Mouse (Mus musculus) layer of hippocampus, postnatal 10 days (tissue): ENCODE measurements around the gene Trmt44. TPM values are rescaled to one million over a fixed set of nuclear protein-coding genes. Genes with fewer than 3 reads are reported as not detected.
A peak's percentile ranks its signal among the peaks of the same experiment; 100 is the strongest.
"Not testable (repeated sequence)": the region's sequence is repeated elsewhere in the genome, so short reads cannot be mapped to it uniquely, and the experiment has no call there.

Experiments
- DNase-seq, 2 experiments: peaks; one replicate each; pipeline ENCODE4 v3.0.0; 2021; ENCODE audit warnings: low spot score in 2 of 2
- total RNA-seq, 2 experiments: library from RNA; stranded (reverse); gene quantifications; 2 replicates each; pipeline ENCODE4 v1.2.3; 2021

The Trmt44 gene
- total RNA-seq, 2 experiments from 2014 or later = 8.3 to 9.5 TPM

- DNase-seq = no peak
Observed at GRCm38 (mm10) chr5:35592081-35592736, 17.3 kb upstream of the Trmt44 start.

GRCm38 (mm10) chr5:35591497-35591896 is 16.6 kb upstream of the Trmt44 start:
- no peak for DNase-seq

- DNase-seq = not testable (repeated sequence)
Observed at GRCm38 (mm10) chr5:35584259-35584658, 9.4 kb upstream of the Trmt44 start.

GRCm38 (mm10) chr5:35583221-35583783 is 8.4 kb upstream of the Trmt44 start:
- no peak for DNase-seq

GRCm38 (mm10) chr5:35582445-35583220 is 7.8 kb upstream of the Trmt44 start, which contains the start of gene Acox3:
Acox3 (plus strand) TSS chr5:35583040.
- DNase-seq = peak; percentile 96

GRCm38 (mm10) chr5:35580156-35580922 is 5.5 kb upstream of the Trmt44 start:
- no peak for DNase-seq

- no peak for DNase-seq
Observed at GRCm38 (mm10) chr5:35579247-35579893, 4.5 kb upstream of the Trmt44 start.

GRCm38 (mm10) chr5:35578411-35578810 is 3.5 kb upstream of the Trmt44 start:
- DNase-seq = no peak

GRCm38 (mm10) chr5:35576409-35577020 is 1.6 kb upstream of the Trmt44 start:
- no peak for DNase-seq

GRCm38 (mm10) chr5:35571546-35571945 is 3.3 kb downstream of the Trmt44 start:
- no peak for DNase-seq

- DNase-seq = no peak
Observed at GRCm38 (mm10) chr5:35566632-35567031, 8.2 kb downstream of the Trmt44 start.

- no peak for DNase-seq
Observed at GRCm38 (mm10) chr5:35565217-35565616, 9.7 kb downstream of the Trmt44 start.

GRCm38 (mm10) chr5:35563449-35563848 is 11.4 kb downstream of the Trmt44 start:
- peak; percentile 81 to 84 for DNase-seq

- no peak for DNase-seq
Observed at GRCm38 (mm10) chr5:35562616-35563015, 12.3 kb downstream of the Trmt44 start.

GRCm38 (mm10) chr5:35559447-35559846 is 15.4 kb downstream of the Trmt44 start:
- DNase-seq = no peak

GRCm38 (mm10) chr5:35557946-35558621 is 16.8 kb downstream of the Trmt44 start:
- DNase-seq = no peak

- no peak for DNase-seq
Observed at GRCm38 (mm10) chr5:35556393-35556792, 18.5 kb downstream of the Trmt44 start.

- no peak for DNase-seq
Observed at GRCm38 (mm10) chr5:35552838-35553539, 21.9 kb downstream of the Trmt44 start.
